Mouse (Mus musculus) c-Kit-positive CD71-negative TER-119-negative erythroid progenitor cells, embryonic 14.5 days (primary cell): Measurements from ENCODE around the gene Prl8a1.

Source experiments
- DNase-seq: peaks from one replicate; pipeline ENCODE4 v3.0.0-alpha.2; 2013; ENCODE audit warnings: low read depth

Prl8a1 gene

DNA sequence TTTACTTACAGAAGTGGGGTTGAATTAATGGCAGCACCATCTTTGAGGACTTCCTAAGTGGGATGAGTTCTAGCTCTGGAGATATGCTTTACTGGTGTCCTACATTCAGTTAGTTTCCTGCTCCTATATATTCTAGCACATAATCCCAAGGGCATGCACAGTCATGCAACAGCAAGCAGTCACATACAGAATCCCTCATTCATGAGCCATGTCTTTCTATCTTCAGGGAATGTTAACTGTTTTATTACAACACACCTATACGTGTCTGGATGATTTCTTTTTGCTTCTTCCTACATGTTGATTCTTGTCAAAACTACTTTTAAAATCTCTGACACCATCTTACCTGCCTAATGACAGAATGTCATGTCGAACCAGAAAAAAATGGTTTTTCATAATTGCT lies at the start of gene Prl8a1:
Gene Prl8a1 (minus strand): TSS at position 101 of the 400 bp plus-strand sequence.
- DNase-seq: no peak

- DNase-seq: no peak
These were observed 28.5 kb upstream of the Prl8a1 start, which contains the start of gene Prl7b1 for GRCm38 (mm10) chr13:27610482-27610881. TSS of gene Prl7b1 (minus strand) at chr13:27610582.

DNA sequence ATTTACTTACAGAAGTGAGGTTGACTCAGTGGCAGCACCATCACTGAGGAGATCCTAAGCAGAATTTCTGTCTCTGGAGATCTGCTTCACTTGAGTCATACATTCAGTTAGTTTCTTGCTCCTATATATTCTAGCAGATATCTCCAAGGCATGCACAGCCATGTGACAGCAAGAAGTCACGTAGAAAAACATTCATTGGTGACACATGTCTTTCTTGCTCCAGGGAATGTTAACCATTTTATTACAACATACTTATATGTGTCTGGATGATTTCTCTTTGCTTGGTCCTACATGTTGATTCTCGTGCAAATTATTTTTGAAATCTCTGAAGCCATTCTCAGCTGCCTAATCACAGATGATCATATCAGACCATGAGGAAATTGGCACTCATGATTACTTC lies 17.5 kb downstream of the Prl8a1 start, which contains the start of gene Prl8a9:
Gene Prl8a9 (minus strand): TSS at position 101 of the 400 bp plus-strand sequence.
- DNase-seq: no peak

DNA sequence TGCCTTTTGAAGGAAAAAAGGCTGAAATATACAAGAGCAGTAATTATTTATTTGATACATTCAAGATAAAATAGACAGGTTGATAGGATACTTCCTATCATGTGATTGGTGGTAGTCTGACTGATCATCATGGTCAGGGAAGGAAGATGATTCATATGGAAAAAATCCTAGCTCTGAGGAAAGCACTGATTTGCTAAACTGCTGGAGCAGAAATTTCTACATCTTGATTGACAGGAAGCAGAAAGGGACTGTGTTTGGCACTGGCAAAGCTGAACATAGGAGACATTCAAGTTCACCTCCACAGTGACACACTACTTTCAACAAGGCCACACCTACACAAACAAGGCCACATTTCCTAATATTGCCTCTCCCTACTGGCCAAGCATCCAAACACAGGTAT lies 28.6 kb downstream of the Prl8a1 start:
- no peak for DNase-seq
